Mouse (Mus musculus): ENCODE measurements at regions not wholly inside any gene's neighbourhood (a gene's known extent, or its start where the extent isn't known, plus 50 kb on each side); places are given as distances from the start of the nearest gene placed in this dataset.

GRCm38 (mm10) chr6:31067453-31067852 is 108.6 kb upstream of the Klf14 start:
- H3K9me3 ChIP-seq (ENCODE audit: control insufficient read depth, low read depth, low read length): no peaks in the 10 kb centered on the region
- H3K27ac ChIP-seq (ENCODE audit: low read length): no peak overlapping the region
- H3K4me3 ChIP-seq (ENCODE audit: low read depth, low read length): no peak overlapping the region
- H3K36me3 ChIP-seq (ENCODE audit: control insufficient read depth, insufficient read depth, low read length): no peaks in the 10 kb centered on the region
- WGBS: 70% methylated on average over 7 of the region's 7 CpGs
- no peaks in the 10 kb centered on the region for H3K27me3 ChIP-seq (ENCODE audit: control insufficient read depth, insufficient read depth, low read length)
- no peaks in the 10 kb centered on the region for H3K4me1 ChIP-seq (ENCODE audit: control insufficient read depth, insufficient read depth, low read length)
- no peak overlapping the region for H3K9ac ChIP-seq (replicated peaks; ENCODE audit: low read depth, low read length)
- H3K4me2 ChIP-seq (replicated peaks; ENCODE audit: low read depth, low read length): no peak overlapping the region
- no peak for ATAC-seq (ENCODE audit: insufficient number of reproducible peaks, insufficient read depth, low FRiP score, low read depth)

- Histone ChIP-seq H3K4me1 (ENCODE audit: control insufficient read depth, insufficient read depth, low read length) (peaks cover 5% of the 10 kb centered on the region; the same call in 1 of the 2 replicates), H3K36me3 (ENCODE audit: control insufficient read depth, insufficient read depth, low read length) (no peaks in the 10 kb centered on the region), H3K4me3 (ENCODE audit: low read depth, low read length) (no peak overlapping the region), H3K27ac (ENCODE audit: low read length) (no peak overlapping the region), H3K27me3 (ENCODE audit: control insufficient read depth, insufficient read depth, low read length) (no peaks in the 10 kb centered on the region), H3K9ac (replicated peaks; ENCODE audit: low read depth, low read length) (no peak overlapping the region), H3K4me2 (replicated peaks; ENCODE audit: low read depth, low read length) (no peak overlapping the region), H3K9me3 (ENCODE audit: control insufficient read depth, low read depth, low read length) (no peaks in the 10 kb centered on the region)
- no peak for ATAC-seq (ENCODE audit: insufficient number of reproducible peaks, insufficient read depth, low FRiP score, low read depth)
- 75% methylated on average over 13 of the region's 13 CpGs for WGBS
Observed at GRCm38 (mm10) chr6:31069243-31069642, 110.4 kb upstream of the Klf14 start.

DNA sequence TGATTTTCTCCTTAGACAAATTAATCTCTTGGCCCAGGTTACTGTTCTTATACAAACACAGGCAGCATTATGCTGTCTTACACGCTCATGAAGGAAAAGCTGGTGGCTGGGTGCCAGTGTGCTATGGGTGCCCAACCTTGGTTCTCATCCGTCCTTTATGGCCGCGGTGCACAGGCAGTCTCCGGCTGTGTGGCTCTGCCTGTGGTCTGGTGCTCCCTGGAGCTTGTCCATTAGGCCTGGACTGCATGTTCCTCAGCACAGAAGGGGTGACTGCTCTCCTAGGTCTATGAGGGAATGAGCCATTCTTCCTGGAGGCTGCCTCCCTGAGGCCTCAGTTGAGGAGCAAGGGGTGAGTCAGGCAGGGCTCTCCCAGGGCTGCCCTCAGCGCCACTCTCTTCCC is 111.7 kb upstream of the Klf14 start:
- no peaks in the 10 kb centered on the region for H3K27me3 ChIP-seq (ENCODE audit: control insufficient read depth, insufficient read depth, low read length)
- H3K36me3 ChIP-seq (ENCODE audit: control insufficient read depth, insufficient read depth, low read length): no peaks in the 10 kb centered on the region
- 87% methylated on average over 6 of the region's 6 CpGs for WGBS
- H3K4me2 ChIP-seq (replicated peaks; ENCODE audit: low read depth, low read length): no peak overlapping the region
- H3K9me3 ChIP-seq (ENCODE audit: control insufficient read depth, low read depth, low read length): no peaks in the 10 kb centered on the region
- H3K27ac ChIP-seq (ENCODE audit: low read length): no peak overlapping the region; the same call in 1 of the 2 replicates
- no peak for ATAC-seq (ENCODE audit: insufficient number of reproducible peaks, insufficient read depth, low FRiP score, low read depth)
- peaks cover 17% of the 10 kb centered on the region for H3K4me1 ChIP-seq (ENCODE audit: control insufficient read depth, insufficient read depth, low read length)
- no peak overlapping the region for H3K4me3 ChIP-seq (ENCODE audit: low read depth, low read length)
- no peak overlapping the region for H3K9ac ChIP-seq (replicated peaks; ENCODE audit: low read depth, low read length)

- ATAC-seq (ENCODE audit: insufficient number of reproducible peaks, insufficient read depth, low FRiP score, low read depth): no peak
- H3K27me3 ChIP-seq (ENCODE audit: control insufficient read depth, insufficient read depth, low read length): no peaks in the 10 kb centered on the region
- H3K4me1 ChIP-seq (ENCODE audit: control insufficient read depth, insufficient read depth, low read length): peaks cover 21% of the 10 kb centered on the region
- no peak overlapping the region for H3K4me3 ChIP-seq (ENCODE audit: low read depth, low read length)
- H3K36me3 ChIP-seq (ENCODE audit: control insufficient read depth, insufficient read depth, low read length): no peaks in the 10 kb centered on the region
- H3K27ac ChIP-seq (ENCODE audit: low read length): no peak overlapping the region; the same call in 1 of the 2 replicates
- H3K9me3 ChIP-seq (ENCODE audit: control insufficient read depth, low read depth, low read length): no peaks in the 10 kb centered on the region
- H3K9ac ChIP-seq (replicated peaks; ENCODE audit: low read depth, low read length): no peak overlapping the region
- no peak overlapping the region for H3K4me2 ChIP-seq (replicated peaks; ENCODE audit: low read depth, low read length)
- WGBS: 67% methylated on average over 9 of the region's 9 CpGs
Observed at GRCm38 (mm10) chr6:31070966-31071365, 112.1 kb upstream of the Klf14 start.

DNA sequence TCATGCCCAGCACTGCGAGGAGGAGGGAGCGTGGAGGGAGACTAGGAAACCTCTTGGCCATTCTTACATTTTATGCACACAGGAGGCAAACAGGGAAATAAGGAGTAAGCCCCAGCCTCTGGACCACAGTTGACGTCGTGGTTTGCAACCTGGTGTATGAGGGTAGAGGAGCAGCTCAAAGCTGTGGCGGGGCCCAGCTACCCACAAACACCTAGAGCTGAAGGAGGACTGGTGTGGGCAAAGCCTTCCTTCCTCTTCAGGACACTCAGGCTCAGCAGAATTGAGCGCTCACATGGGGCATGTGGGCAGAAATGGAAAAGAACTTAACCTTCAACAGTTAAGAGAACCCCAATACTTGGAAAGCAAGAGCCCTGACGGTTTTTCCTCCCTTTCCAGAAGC is 113.2 kb upstream of the Klf14 start:
- H3K36me3 ChIP-seq (ENCODE audit: control insufficient read depth, insufficient read depth, low read length): no peaks in the 10 kb centered on the region
- no peaks in the 10 kb centered on the region for H3K9me3 ChIP-seq (ENCODE audit: control insufficient read depth, low read depth, low read length)
- ATAC-seq (ENCODE audit: insufficient number of reproducible peaks, insufficient read depth, low FRiP score, low read depth): no peak
- no peak overlapping the region for H3K9ac ChIP-seq (replicated peaks; ENCODE audit: low read depth, low read length)
- no peak overlapping the region for H3K4me2 ChIP-seq (replicated peaks; ENCODE audit: low read depth, low read length)
- WGBS: 84% methylated on average over 7 of the region's 7 CpGs
- no peak overlapping the region for H3K4me3 ChIP-seq (ENCODE audit: low read depth, low read length)
- no peak overlapping the region for H3K27ac ChIP-seq (ENCODE audit: low read length)
- H3K27me3 ChIP-seq (ENCODE audit: control insufficient read depth, insufficient read depth, low read length): no peaks in the 10 kb centered on the region
- peaks cover 31% of the 10 kb centered on the region for H3K4me1 ChIP-seq (ENCODE audit: control insufficient read depth, insufficient read depth, low read length)

DNA sequence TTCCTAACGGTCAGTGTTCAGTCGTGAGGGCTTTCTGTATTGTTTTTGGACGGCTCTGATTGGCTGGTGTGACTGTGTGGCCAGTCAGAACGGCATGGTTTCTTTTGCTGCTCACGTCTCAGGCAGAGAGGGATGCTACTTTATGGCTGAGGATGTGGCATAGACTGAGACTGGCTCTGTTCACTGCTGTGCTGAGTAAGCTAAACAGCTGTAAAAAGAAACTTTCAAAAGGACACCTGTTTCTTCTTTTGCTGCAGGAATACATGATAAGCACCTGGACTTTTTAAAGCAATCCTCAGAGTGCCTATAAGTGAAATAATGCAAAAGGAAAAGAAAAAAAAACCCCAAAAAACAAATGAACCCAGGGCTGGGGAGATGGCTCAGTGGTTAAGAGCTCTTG is 113.7 kb upstream of the Klf14 start:
- Histone ChIP-seq H3K4me3 (ENCODE audit: low read depth, low read length) (no peak overlapping the region), H3K27ac (ENCODE audit: low read length) (no peak overlapping the region), H3K36me3 (ENCODE audit: control insufficient read depth, insufficient read depth, low read length) (no peaks in the 10 kb centered on the region), H3K9ac (replicated peaks; ENCODE audit: low read depth, low read length) (no peak overlapping the region), H3K4me2 (replicated peaks; ENCODE audit: low read depth, low read length) (no peak overlapping the region), H3K9me3 (ENCODE audit: control insufficient read depth, low read depth, low read length) (no peaks in the 10 kb centered on the region), H3K4me1 (ENCODE audit: control insufficient read depth, insufficient read depth, low read length) (peaks cover 35% of the 10 kb centered on the region), H3K27me3 (ENCODE audit: control insufficient read depth, insufficient read depth, low read length) (no peaks in the 10 kb centered on the region)
- no peak for ATAC-seq (ENCODE audit: insufficient number of reproducible peaks, insufficient read depth, low FRiP score, low read depth)
- 51% methylated on average over 5 of the region's 5 CpGs for WGBS

- Histone ChIP-seq H3K9ac (replicated peaks; ENCODE audit: low read depth, low read length) (no peak overlapping the region), H3K4me1 (ENCODE audit: control insufficient read depth, insufficient read depth, low read length) (peaks cover 40% of the 10 kb centered on the region), H3K9me3 (ENCODE audit: control insufficient read depth, low read depth, low read length) (no peaks in the 10 kb centered on the region), H3K27me3 (ENCODE audit: control insufficient read depth, insufficient read depth, low read length) (no peaks in the 10 kb centered on the region), H3K36me3 (ENCODE audit: control insufficient read depth, insufficient read depth, low read length) (no peaks in the 10 kb centered on the region), H3K27ac (ENCODE audit: low read length) (no peak overlapping the region), H3K4me3 (ENCODE audit: low read depth, low read length) (no peak overlapping the region), H3K4me2 (replicated peaks; ENCODE audit: low read depth, low read length) (no peak overlapping the region)
- WGBS: 86% methylated on average over 8 of the region's 8 CpGs
- ATAC-seq (ENCODE audit: insufficient number of reproducible peaks, insufficient read depth, low FRiP score, low read depth): no peak
Observed at GRCm38 (mm10) chr6:31073338-31073737, 114.5 kb upstream of the Klf14 start.

DNA sequence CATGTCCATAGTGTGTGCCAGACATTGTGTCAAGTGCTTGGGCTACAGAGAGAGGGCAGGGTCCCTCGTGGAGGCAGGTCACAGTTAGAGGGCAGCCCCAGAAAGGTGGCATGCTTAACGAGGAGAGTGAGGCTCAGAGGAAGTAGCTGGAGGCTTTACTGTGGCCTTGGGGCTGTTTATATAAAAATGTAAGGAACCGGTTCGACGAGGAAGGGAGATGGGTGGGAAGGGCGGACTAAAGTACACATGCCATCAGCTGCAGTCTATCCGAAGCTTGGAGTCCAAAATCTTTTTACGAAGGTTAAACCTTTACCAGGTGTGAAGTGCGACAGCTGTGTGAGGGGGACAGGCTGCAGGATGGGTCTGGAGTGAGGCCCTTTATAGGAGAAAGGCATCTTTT is 115.5 kb upstream of the Klf14 start:
- 24% methylated on average over 9 of the region's 9 CpGs for WGBS
- no peak for ATAC-seq (ENCODE audit: insufficient number of reproducible peaks, insufficient read depth, low FRiP score, low read depth)
- H3K9ac ChIP-seq (replicated peaks; ENCODE audit: low read depth, low read length): no peak overlapping the region
- peak overlapping the region; percentile 80; the same call in 1 of the 2 replicates for H3K27ac ChIP-seq (ENCODE audit: low read length)
- H3K27me3 ChIP-seq (ENCODE audit: control insufficient read depth, insufficient read depth, low read length): no peaks in the 10 kb centered on the region
- H3K4me3 ChIP-seq (ENCODE audit: low read depth, low read length): no peak overlapping the region
- no peak overlapping the region for H3K4me2 ChIP-seq (replicated peaks; ENCODE audit: low read depth, low read length)
- H3K9me3 ChIP-seq (ENCODE audit: control insufficient read depth, low read depth, low read length): no peaks in the 10 kb centered on the region
- H3K36me3 ChIP-seq (ENCODE audit: control insufficient read depth, insufficient read depth, low read length): no peaks in the 10 kb centered on the region
- peaks cover 43% of the 10 kb centered on the region for H3K4me1 ChIP-seq (ENCODE audit: control insufficient read depth, insufficient read depth, low read length)

DNA sequence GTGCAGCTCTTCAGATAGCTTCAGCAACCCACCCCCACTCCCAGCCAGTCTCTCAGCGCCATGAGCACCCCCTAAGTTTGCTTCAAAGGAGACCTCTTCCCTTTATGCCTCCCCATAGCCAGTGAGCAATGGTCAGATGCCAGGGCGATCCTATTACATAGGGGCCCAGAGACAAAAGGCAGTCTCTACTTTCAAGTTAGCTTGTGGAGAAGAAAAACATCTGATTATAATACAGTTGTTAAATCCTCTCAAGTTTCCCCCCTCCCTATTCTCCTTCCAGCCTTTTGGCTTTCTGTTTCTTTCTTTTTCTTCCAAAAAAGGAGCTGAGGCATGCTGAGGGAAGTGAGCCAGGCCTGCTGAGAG is 116.3 kb upstream of the Klf14 start:
- no peak overlapping the region for H3K9ac ChIP-seq (replicated peaks; ENCODE audit: low read depth, low read length)
- peaks cover 43% of the 10 kb centered on the region for H3K4me1 ChIP-seq (ENCODE audit: control insufficient read depth, insufficient read depth, low read length)
- no peaks in the 10 kb centered on the region for H3K36me3 ChIP-seq (ENCODE audit: control insufficient read depth, insufficient read depth, low read length)
- no peaks in the 10 kb centered on the region for H3K9me3 ChIP-seq (ENCODE audit: control insufficient read depth, low read depth, low read length)
- no peaks in the 10 kb centered on the region for H3K27me3 ChIP-seq (ENCODE audit: control insufficient read depth, insufficient read depth, low read length)
- no peak for ATAC-seq (ENCODE audit: insufficient number of reproducible peaks, insufficient read depth, low FRiP score, low read depth)
- WGBS: 53% methylated on average over 2 of the region's 2 CpGs
- H3K27ac ChIP-seq (ENCODE audit: low read length): peak overlapping the region; percentile 80
- no peak overlapping the region for H3K4me3 ChIP-seq (ENCODE audit: low read depth, low read length)
- H3K4me2 ChIP-seq (replicated peaks; ENCODE audit: low read depth, low read length): 0 out of 2 replicates have a peak overlapping the region, but pooled peaks have one; percentile 13

Measured in stomach, embryonic 14.5 days (tissue).